Comparison of ENCODE assay signal across 8 mouse cellular contexts in genomic region chr5:44101231-44102110, GRCm38 (mm10). TPM values are rescaled to one million over a fixed set of nuclear protein-coding genes. Genes with fewer than 3 reads are reported as not detected.
DNase-seq lines count a peak whose midpoint lies in the region; ATAC-seq and TF ChIP-seq lines count a peak whose summit lies in the region.

Gene Prom1, minus strand, starts transcription at chr5:44102032.

- peak within 1 kb of the TSS; percentile 98 for H3K4me2 ChIP-seq in forebrain, postnatal 0 days (ENCODE audit: low read depth)
- H3K4me2 ChIP-seq in intestine, embryonic 14.5 days (ENCODE audit: low read length), result peak within 1 kb of the TSS; percentile 75
- peak within 1 kb of the TSS; percentile 89 for H3K4me2 ChIP-seq in limb, embryonic 12.5 days
- H3K4me2 ChIP-seq in midbrain, embryonic 13.5 days (replicated peaks), result peak within 1 kb of the TSS; percentile 94

- DNase-seq in lung, adult 18-20 months, result peak; percentile 27 to 38
- DNase-seq in lung, postnatal 25 days (ENCODE audit: low spot score), result no peak
- DNase-seq in cerebellum, adult 8-10 months, result peak; percentile 47
- peak; percentile 29 for DNase-seq in forebrain, postnatal 0 days
- DNase-seq in intestine, embryonic 14.5 days (ENCODE audit: low spot score), result peak; percentile 86

- no peaks in the 10 kb centered on the region for H3K9me3 ChIP-seq in forebrain, postnatal 0 days (ENCODE audit: low read length)
- no peaks in the 10 kb centered on the region; the same call in 1 of the 2 replicates for H3K9me3 ChIP-seq in intestine, embryonic 14.5 days (ENCODE audit: control insufficient read depth, low read length)
- H3K9me3 ChIP-seq in limb, embryonic 12.5 days, result no peaks in the 10 kb centered on the region
- no peaks in the 10 kb centered on the region for H3K9me3 ChIP-seq in midbrain, embryonic 13.5 days

- H3K36me3 ChIP-seq in forebrain, postnatal 0 days (ENCODE audit: insufficient read depth), result no peaks in the 10 kb centered on the region
- no peaks in the 10 kb centered on the region for H3K36me3 ChIP-seq in intestine, embryonic 14.5 days (ENCODE audit: control insufficient read depth, insufficient read depth, low read length)
- H3K36me3 ChIP-seq in limb, embryonic 12.5 days, result no peaks in the 10 kb centered on the region
- H3K36me3 ChIP-seq in midbrain, embryonic 13.5 days, result peaks cover 4% of the 10 kb centered on the region; the same call in 1 of the 2 replicates

- WGBS in forebrain, postnatal 0 days, result 4% methylated on average over 44 of the region's 44 CpGs
- 1% methylated on average over 44 of the region's 44 CpGs for whole genome bisulfite sequencing in intestine, embryonic 14.5 days
- WGBS in limb, embryonic 12.5 days, result under 1% methylated on average over 44 of the region's 44 CpGs
- under 1% methylated on average over 44 of the region's 44 CpGs for WGBS in midbrain, embryonic 13.5 days

- H3K4me3 ChIP-seq in forebrain, postnatal 0 days (ENCODE audit: low read depth, low read length), result peak within 1 kb of the TSS; percentile 73
- H3K4me3 ChIP-seq in intestine, embryonic 14.5 days (ENCODE audit: low read depth, low read length), result peak within 1 kb of the TSS; percentile 59
- H3K4me3 ChIP-seq in limb, embryonic 12.5 days (replicated peaks), result peak within 1 kb of the TSS; percentile 76
- H3K4me3 ChIP-seq in midbrain, embryonic 13.5 days (replicated peaks), result peak within 1 kb of the TSS; percentile 78

- H3K27ac ChIP-seq in forebrain, postnatal 0 days (ENCODE audit: low read depth, low read length), result peak within 1 kb of the TSS; percentile 50; the same call in 1 of the 2 replicates
- peak within 1 kb of the TSS; percentile 84 for H3K27ac ChIP-seq in intestine, embryonic 14.5 days (ENCODE audit: low read depth)
- H3K27ac ChIP-seq in limb, embryonic 12.5 days, result peak within 1 kb of the TSS; percentile 97
- peak within 1 kb of the TSS; percentile 91 for H3K27ac ChIP-seq in midbrain, embryonic 13.5 days

- no peaks in the 10 kb centered on the region for H3K27me3 ChIP-seq in forebrain, postnatal 0 days (ENCODE audit: insufficient read depth, low read length)
- no peaks in the 10 kb centered on the region for H3K27me3 ChIP-seq in intestine, embryonic 14.5 days (replicated peaks; ENCODE audit: control insufficient read depth, insufficient read depth, low read length)
- 0 out of 2 replicates have a peak, but pooled peaks cover 3% of the 10 kb centered on the region for H3K27me3 ChIP-seq in limb, embryonic 12.5 days
- H3K27me3 ChIP-seq in midbrain, embryonic 13.5 days, result no peaks in the 10 kb centered on the region

- ATAC-seq in forebrain, postnatal 0 days, result peak; percentile 52
- peak; percentile 70 for ATAC-seq in intestine, embryonic 14.5 days (replicated peaks; ENCODE audit: low FRiP score, low TSS enrichment, low read depth)
- peak; percentile 66 for ATAC-seq in limb, embryonic 12.5 days (ENCODE audit: insufficient number of reproducible peaks, insufficient read depth, low FRiP score, low TSS enrichment, low read depth)
- peak; percentile 76 for ATAC-seq in midbrain, embryonic 13.5 days
- no peak for ATAC-seq in activated CD4-positive, CD25-positive, alpha-beta regulatory T cell, adult 4 months

- TF ChIP-seq CTCF in forebrain, postnatal 0 days (IDR thresholded peaks at IDR 0.05; ENCODE audit: low read depth), result no peak

- no peaks in the 10 kb centered on the region; the same call in 1 of the 2 replicates for H3K4me1 ChIP-seq in forebrain, postnatal 0 days (ENCODE audit: insufficient read depth)
- H3K4me1 ChIP-seq in intestine, embryonic 14.5 days (replicated peaks; ENCODE audit: control insufficient read depth, insufficient read depth, low read length), result peaks cover 12% of the 10 kb centered on the region
- H3K4me1 ChIP-seq in limb, embryonic 12.5 days (replicated peaks), result peaks cover 35% of the 10 kb centered on the region
- H3K4me1 ChIP-seq in midbrain, embryonic 13.5 days (replicated peaks), result peaks cover 41% of the 10 kb centered on the region

- H3K9ac ChIP-seq in forebrain, postnatal 0 days, result peak within 1 kb of the TSS; percentile 71
- peak within 1 kb of the TSS; percentile 79 for H3K9ac ChIP-seq in intestine, embryonic 14.5 days (ENCODE audit: low read length)
- H3K9ac ChIP-seq in limb, embryonic 12.5 days (replicated peaks), result peak within 1 kb of the TSS; percentile 87
- H3K9ac ChIP-seq in midbrain, embryonic 13.5 days (replicated peaks), result peak within 1 kb of the TSS; percentile 88

RNA-seq across cellular contexts. Expression of gene Prom1, which starts in this region (rescaled TPM):
- 12.5 and 18.1 TPM in 2 replicates for total RNA-seq in forebrain, postnatal 0 days (2014; rRNA removed)
- polyA plus RNA-seq in forebrain, postnatal 0 days (2015; fragmentation: Nextera tagmentation; extraction: Ambion mirVana), result 14.4 and 15.4 TPM in 2 replicates
- 57.4 and 59.7 TPM in 2 replicates for polyA plus RNA-seq in intestine, embryonic 14.5 days (2014; fragmentation: Nextera tagmentation; extraction: Ambion mirVana)
- 85.0 and 86.2 TPM in 2 replicates for polyA plus RNA-seq in limb, embryonic 12.5 days (2016; fragmentation: Nextera tagmentation; extraction: Ambion mirVana)
- 60.0 and 69.6 TPM in 2 replicates for polyA plus RNA-seq in midbrain, embryonic 13.5 days (2015; fragmentation: Nextera tagmentation; extraction: Ambion mirVana)
- polyA plus RNA-seq in activated CD4-positive, CD25-positive, alpha-beta regulatory T cell, adult 4 months (2017; shearing (Covaris generic)), result 1 to 10 TPM in 1 of 2 experiments, not detected in 1; 1.3 TPM
